Mouse (Mus musculus): ENCODE results near the gene Meltf. TPM values are rescaled to one million over a fixed set of nuclear protein-coding genes. Genes with fewer than 3 reads are reported as not detected.

Gene Meltf
- total and polyA plus RNA-seq, 3 experiments: not detected

DNA sequence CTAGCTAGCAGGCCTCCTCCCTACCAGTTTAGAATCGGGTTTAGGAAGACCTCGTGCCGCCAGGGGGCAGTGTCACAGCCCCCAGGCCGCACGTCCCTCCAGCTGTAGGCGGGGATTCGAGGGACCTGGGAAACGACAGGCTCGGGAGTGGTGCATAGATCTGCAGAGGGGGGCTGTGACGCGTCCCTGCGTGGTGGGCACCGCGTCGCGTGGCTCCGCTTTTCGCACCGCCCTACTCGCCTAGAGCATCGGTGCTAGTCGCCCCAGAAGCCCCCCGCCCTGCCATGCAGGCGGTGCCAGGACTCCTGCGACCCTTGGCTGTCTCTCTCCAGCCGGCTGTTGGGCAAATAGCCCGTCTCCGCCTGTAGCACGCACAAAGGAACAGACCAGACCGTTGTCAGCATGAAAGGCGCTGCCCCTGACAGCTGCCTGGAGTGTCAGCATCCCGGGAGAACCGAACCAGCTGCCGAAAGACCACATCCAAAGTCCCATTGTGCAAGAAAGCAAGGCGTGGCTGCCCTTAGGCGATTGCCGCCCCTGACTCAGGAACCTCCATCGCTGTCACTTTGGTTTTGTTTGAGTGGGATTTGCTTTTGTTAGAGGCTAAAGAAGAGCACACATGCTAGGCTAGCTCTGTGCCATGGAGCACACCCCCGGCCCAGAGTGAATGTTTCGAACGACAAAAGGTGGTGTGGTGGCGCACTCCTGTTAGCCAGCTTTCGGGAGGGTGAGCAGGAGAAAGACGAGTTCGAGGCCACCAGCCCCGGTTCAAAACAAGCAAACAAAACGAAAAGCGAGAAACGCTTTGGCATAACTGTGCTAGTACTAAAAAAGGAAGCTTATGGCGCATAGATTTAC lies 54.5 kb downstream of the Meltf start (continued):
- TF ChIP-seq BHLHE40 (IDR thresholded peaks at IDR 0.05; ENCODE audit: borderline replicate concordance, low read depth, low read length): 0 out of 2 replicates have a peak, but pooled peaks have one; percentile 22
- TF ChIP-seq ZNF384 (IDR thresholded peaks at IDR 0.05; ENCODE audit: low read depth, low read length): peak; percentile 39
- peak; percentile 80 for TF ChIP-seq MAX (IDR thresholded peaks at IDR 0.05; ENCODE audit: low read length)
- TF ChIP-seq ZKSCAN1 (IDR thresholded peaks at IDR 0.05; ENCODE audit: low read depth, low read length): 0 out of 2 replicates have a peak, but pooled peaks have one; percentile 31

DNA sequence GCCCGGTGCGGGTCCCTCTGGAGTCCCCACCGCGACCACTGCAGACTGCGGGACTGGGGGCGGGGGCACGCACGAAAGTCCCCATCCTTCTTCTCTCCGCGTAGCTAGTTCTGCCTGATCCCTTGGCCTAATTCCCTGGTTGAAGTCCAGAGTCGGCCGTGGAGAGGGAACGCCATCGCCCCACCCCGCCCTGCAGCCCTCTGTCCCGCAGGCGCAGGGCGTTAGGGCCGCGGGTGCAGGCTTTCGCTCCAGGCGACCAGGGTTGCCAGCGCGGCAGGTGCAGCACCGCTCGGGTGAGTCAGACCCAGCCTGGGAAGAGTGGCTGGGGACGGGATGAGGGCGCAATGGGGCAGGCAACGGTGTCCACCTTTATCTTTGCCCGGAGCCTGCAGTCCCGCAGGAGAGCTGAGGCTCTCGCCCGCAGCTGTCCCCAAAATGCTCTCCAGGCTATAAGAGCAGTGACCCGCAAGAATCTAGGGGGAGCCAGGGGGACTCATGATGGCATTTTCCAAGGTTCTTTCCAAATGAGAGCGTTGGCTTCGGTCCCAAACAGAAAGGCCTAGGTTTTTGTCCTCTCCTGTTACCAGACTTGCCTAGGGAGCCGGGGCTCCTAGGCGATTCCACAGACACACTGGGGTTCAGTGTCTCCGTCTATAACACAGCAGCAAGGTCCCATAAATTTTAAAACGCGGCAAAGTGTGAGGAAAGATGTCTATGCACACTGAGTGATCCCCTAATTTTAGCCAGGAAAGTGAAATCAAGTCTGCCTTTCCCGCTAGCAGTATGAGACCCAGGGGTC lies 55.3 kb downstream of the Meltf start, which contains the start of gene Pigz:
Gene Pigz, plus strand, starts transcription at position 101 of the 799 bp plus-strand sequence.
- H3K36me3 ChIP-seq (ENCODE audit: control insufficient read depth in 1 of 2, insufficient read depth in 2 of 2, low read length in 2 of 2): no peaks in the 10 kb centered on the region
- H3K27ac ChIP-seq (ENCODE audit: control insufficient read depth, low read depth, low read length): no peak within 1 kb of the TSS
- H3K27me3 ChIP-seq (ENCODE audit: control insufficient read depth in 1 of 2, insufficient read depth in 2 of 2, low read length in 2 of 2): no peaks in the 10 kb centered on the region
- TF ChIP-seq SMC3 (IDR thresholded peaks at IDR 0.05; ENCODE audit: low read depth, low read length): no peak
- no peak for TF ChIP-seq TCF12 (IDR thresholded peaks at IDR 0.05; ENCODE audit: low read depth, low read length)
- no peak for TF ChIP-seq ETS1 (IDR thresholded peaks at IDR 0.05; ENCODE audit: low read depth, low read length)
- TF ChIP-seq GATA1 (IDR thresholded peaks at IDR 0.05; ENCODE audit: low read depth, low read length): no peak
- no peak for TF ChIP-seq GABPA (IDR thresholded peaks at IDR 0.05; ENCODE audit: low read depth, low read length)
- no peak for TF ChIP-seq CHD2 (IDR thresholded peaks at IDR 0.05; ENCODE audit: low read length)
- TF ChIP-seq JUND (IDR thresholded peaks at IDR 0.05; ENCODE audit: low read depth, low read length): no peak
- no peak for TF ChIP-seq NRF1 (IDR thresholded peaks at IDR 0.05; ENCODE audit: insufficient read depth, low read depth, low read length, poor library complexity, severe bottlenecking)
- TF ChIP-seq ZMIZ1 (IDR thresholded peaks at IDR 0.05; ENCODE audit: low read depth, low read length): no peak
- TF ChIP-seq TBP (IDR thresholded peaks at IDR 0.05; ENCODE audit: low read depth, low read length): no peak
- no peak for TF ChIP-seq HCFC1 (IDR thresholded peaks at IDR 0.05; ENCODE audit: low read depth, low read length)
- no peak for TF ChIP-seq POLR2AphosphoS2 (IDR thresholded peaks at IDR 0.05; ENCODE audit: low read length)
- no peak for TF ChIP-seq CTCF (IDR thresholded peaks at IDR 0.05 in 2 of 3, conservative IDR thresholded peaks at IDR 0.05 in 1 of 3; ENCODE audit: control insufficient read depth in 1 of 3, insufficient read depth in 1 of 3, low read depth in 2 of 3, low read length in 3 of 3, poor library complexity in 1 of 3, severe bottlenecking in 1 of 3)
- DNase-seq (ENCODE audit: low read depth, low spot score): no peak
- H3K79me2 ChIP-seq (ENCODE audit: control insufficient read depth, insufficient read depth, low read length, poor library complexity): no peaks in the 10 kb centered on the region
- H3K9ac ChIP-seq (ENCODE audit: control insufficient read depth, low read depth, low read length, poor library complexity, severe bottlenecking): peak within 1 kb of the TSS; percentile 39
- no peaks in the 10 kb centered on the region for H3K9me3 ChIP-seq (replicated peaks; ENCODE audit: insufficient read depth, low read length)
- H3K4me3 ChIP-seq (ENCODE audit: control insufficient read depth in 1 of 2, insufficient read depth in 1 of 2, low read depth in 2 of 2, low read length in 2 of 2): peak within 1 kb of the TSS; percentile 49 to 71
- peaks cover 0 to 6% of the 10 kb centered on the region in 2 experiments; a peak in 1 of 4 replicates for H3K4me1 ChIP-seq (ENCODE audit: control insufficient read depth in 1 of 2, insufficient read depth in 2 of 2, low read length in 2 of 2)
